Comparison of ENCODE assay signal across 18 mouse cellular contexts in the genomic region with DNA sequence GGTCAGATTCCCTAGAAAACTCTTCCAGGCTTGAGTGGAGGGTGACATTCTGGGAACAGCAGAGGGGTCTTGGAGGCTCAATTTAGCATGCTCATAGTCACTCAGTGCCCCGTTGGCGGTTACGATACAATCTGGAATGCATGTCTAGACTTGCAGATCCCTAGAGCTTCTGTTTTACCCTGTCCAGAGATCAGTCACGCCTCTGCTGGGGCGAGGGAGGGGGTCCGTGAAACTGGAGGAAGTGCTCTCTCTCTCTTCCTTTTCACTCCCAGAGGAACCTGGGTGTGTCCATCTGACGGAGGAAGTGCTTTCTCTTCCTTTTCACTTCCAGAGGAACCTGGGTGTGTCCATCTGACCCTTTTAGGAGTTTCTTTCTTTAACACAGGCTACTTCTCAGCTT. TPM values are rescaled to one million over a fixed set of nuclear protein-coding genes. Genes with fewer than 3 reads are reported as not detected.
DNase-seq lines count a peak whose midpoint lies in the region; ATAC-seq and TF ChIP-seq lines count a peak whose summit lies in the region.
"Had no signal": no experiment of that assay in that cellular context is flagged by ENCODE, and none has a peak within 500 bp of the region (broad histone marks: within the 10 kb centered on the region; RNA-seq: fewer than 3 reads in every experiment).

No protein-coding gene starts in this region.

- H3K27ac ChIP-seq in cerebellum, adult 2 months (ENCODE audit: insufficient read depth, low read length): peak overlapping the region; percentile 61; the same call in 1 of the 2 replicates
- no peak overlapping the region for H3K27ac ChIP-seq in limb, embryonic 11.5 days (replicated peaks; ENCODE audit: low read depth, low read length)
- no peak overlapping the region for H3K27ac ChIP-seq in limb, embryonic 10.5 days
- H3K27ac ChIP-seq: embryonic facial prominence, embryonic 13.5 days had no signal

- TF ChIP-seq CTCF in cerebellum, adult 2 months (IDR thresholded peaks at IDR 0.05; ENCODE audit: borderline replicate concordance, insufficient read depth, low read depth, low read length): no peak

- peaks cover 4% of the 10 kb centered on the region; the same call in 1 of the 2 replicates for H3K4me1 ChIP-seq in cerebellum, adult 2 months (ENCODE audit: control insufficient read depth, insufficient read depth, low read length)
- no peaks in the 10 kb centered on the region for H3K4me1 ChIP-seq in limb, embryonic 11.5 days (ENCODE audit: control insufficient read depth, insufficient read depth, low read length)
- 0 out of 2 replicates have a peak, but pooled peaks cover 4% of the 10 kb centered on the region for H3K4me1 ChIP-seq in limb, embryonic 10.5 days

- no peaks in the 10 kb centered on the region for H3K9me3 ChIP-seq in limb, embryonic 11.5 days (ENCODE audit: control insufficient read depth, low read length)
- no peaks in the 10 kb centered on the region for H3K9me3 ChIP-seq in limb, embryonic 10.5 days (replicated peaks)
- H3K9me3 ChIP-seq: embryonic facial prominence, embryonic 13.5 days had no signal

- no peak for ATAC-seq in limb, embryonic 11.5 days (ENCODE audit: insufficient number of reproducible peaks, low FRiP score, low TSS enrichment, low read depth)
- ATAC-seq: forebrain, embryonic 16.5 days; intestine, embryonic 16.5 days; midbrain, embryonic 16.5 days had no signal

- no peak overlapping the region for H3K4me2 ChIP-seq in limb, embryonic 11.5 days (ENCODE audit: low read depth, severe bottlenecking)
- H3K4me2 ChIP-seq: embryonic facial prominence, embryonic 13.5 days had no signal

- 45% methylated on average over 7 of the region's 7 CpGs for WGBS in cerebellum, adult 2 months
- WGBS in limb, embryonic 11.5 days: 68% methylated on average over 7 of the region's 7 CpGs
- WGBS in limb, embryonic 10.5 days: 71% methylated on average over 7 of the region's 7 CpGs

- no peaks in the 10 kb centered on the region for H3K36me3 ChIP-seq in limb, embryonic 11.5 days (ENCODE audit: control insufficient read depth, insufficient read depth, low read length)
- H3K36me3 ChIP-seq in limb, embryonic 10.5 days: no peaks in the 10 kb centered on the region
- H3K36me3 ChIP-seq: embryonic facial prominence, embryonic 13.5 days had no signal

- no peak overlapping the region for H3K4me3 ChIP-seq in cerebellum, adult 2 months (replicated peaks; ENCODE audit: insufficient read depth, low read depth, low read length)
- no peak overlapping the region for H3K4me3 ChIP-seq in limb, embryonic 11.5 days (ENCODE audit: low read depth, low read length)
- no peak overlapping the region for H3K4me3 ChIP-seq in limb, embryonic 10.5 days
- H3K4me3 ChIP-seq: embryonic facial prominence, embryonic 13.5 days had no signal

- H3K9ac ChIP-seq in limb, embryonic 11.5 days (ENCODE audit: low read length): no peak overlapping the region
- H3K9ac ChIP-seq: embryonic facial prominence, embryonic 13.5 days had no signal

- no peak for TF ChIP-seq POLR2A in cerebellum, adult 2 months (IDR thresholded peaks at IDR 0.05; ENCODE audit: borderline replicate concordance, insufficient read depth, low read length)

- DNase-seq in cerebellum, adult 2 months: no peak
- DNase-seq in cerebellum, postnatal 25 days: no peak
- DNase-seq in limb, embryonic 11.5 days (ENCODE audit: low spot score): peak; percentile 24
- DNase-seq in limb, embryonic 10.5 days (ENCODE audit: low spot score): no peak
- DNase-seq in forelimb bud, embryonic 11.5 days (ENCODE audit: low read depth, low spot score): peak; percentile 24
- DNase-seq in heart, postnatal 4 days: peak; percentile 29
- no peak for DNase-seq in adrenal gland, adult 8-10 months
- no peak for DNase-seq in right cerebral cortex, postnatal 10 days (ENCODE audit: low spot score in 2 of 2)
- DNase-seq: adrenal gland, postnatal 10 days; right cerebral cortex, postnatal 4 days had no signal

- no peaks in the 10 kb centered on the region for H3K27me3 ChIP-seq in cerebellum, adult 2 months (ENCODE audit: control insufficient read depth, insufficient read depth, low read length)
- H3K27me3 ChIP-seq in limb, embryonic 11.5 days (ENCODE audit: control insufficient read depth, insufficient read depth, low read length): no peaks in the 10 kb centered on the region
- H3K27me3 ChIP-seq in limb, embryonic 10.5 days (ENCODE audit: low read depth, poor library complexity, severe bottlenecking): no peaks in the 10 kb centered on the region
- H3K27me3 ChIP-seq: embryonic facial prominence, embryonic 13.5 days had no signal

RNA-seq across cellular contexts. Expression of gene Lgals12, which starts 23.9 kb away (rescaled TPM):
- 0.05 and 0.06 TPM in 2 replicates for polyA plus RNA-seq in cerebellum, adult 2 months (2012; rRNA removed)
- 0.30 and 0.93 TPM in 2 replicates for polyA plus RNA-seq in limb, embryonic 11.5 days (2014; fragmentation: Nextera tagmentation; extraction: Ambion mirVana)
- 0.21 and 0.84 TPM in 2 replicates for polyA plus RNA-seq in limb, embryonic 10.5 days (2016; fragmentation: Nextera tagmentation; extraction: Ambion mirVana)
- total RNA-seq in heart, postnatal 4 days (2021): under 1 TPM; 0.36 to 0.41 TPM
- 10 to 100 TPM; 10.0 to 28.4 (median 13.1) TPM for total RNA-seq in adrenal gland, adult 8-10 months (2022)

RNA-seq across cellular contexts. Expression of gene Pla2g16, which starts 25.8 kb away (rescaled TPM):
- polyA plus RNA-seq in cerebellum, adult 2 months (2012; rRNA removed): 50.6 and 56.9 TPM in 2 replicates
- polyA plus RNA-seq in limb, embryonic 11.5 days (2014; fragmentation: Nextera tagmentation; extraction: Ambion mirVana): 5.4 and 7.6 TPM in 2 replicates
- polyA plus RNA-seq in limb, embryonic 10.5 days (2016; fragmentation: Nextera tagmentation; extraction: Ambion mirVana): 3.2 and 3.6 TPM in 2 replicates
- 10 to 100 TPM; 81.0 to 81.1 TPM for total RNA-seq in heart, postnatal 4 days (2021)
- 10 to 100 TPM; 50.3 to 83.3 (median 57.3) TPM for total RNA-seq in adrenal gland, adult 8-10 months (2022)

RNA-seq across cellular contexts. Expression of gene Hrasls5, which starts 29.2 kb away (rescaled TPM):
- 0.21 TPM in 1 of 2 replicates, not detected in the other for polyA plus RNA-seq in cerebellum, adult 2 months (2012; rRNA removed)
- polyA plus RNA-seq in limb, embryonic 11.5 days (2014; fragmentation: Nextera tagmentation; extraction: Ambion mirVana): not detected in 2 replicates
- not detected in 2 replicates for polyA plus RNA-seq in limb, embryonic 10.5 days (2016; fragmentation: Nextera tagmentation; extraction: Ambion mirVana)
- total RNA-seq in heart, postnatal 4 days (2021): not detected
- under 1 TPM in 2 of 4 experiments, not detected in 2; 0.23 to 0.59 TPM for total RNA-seq in adrenal gland, adult 8-10 months (2022)
- total RNA-seq: heart, postnatal 10 days; left cerebral cortex, postnatal 14 days had no signal
- polyA plus RNA-seq: embryonic facial prominence, embryonic 13.5 days; forebrain, embryonic 16.5 days; intestine, embryonic 16.5 days; liver, embryonic 16.5 days; midbrain, embryonic 16.5 days; neural tube, embryonic 14.5 days had no signal

Comparison
In these comparisons a context has a peak if more than half of its experiments do, and no peak if none do; other contexts are left out.
1. DNase-seq: peak in limb, embryonic 11.5 days (single experiment), forelimb bud, embryonic 11.5 days (single experiment) and heart, postnatal 4 days (single experiment); none in cerebellum, adult 2 months (0 of 2), cerebellum, postnatal 25 days (0 of 2), limb, embryonic 10.5 days (single experiment), adrenal gland, adult 8-10 months (single experiment) and right cerebral cortex, postnatal 10 days (0 of 2).